Mouse (Mus musculus): ENCODE measurements around the gene Bpifb5.
A peak's percentile ranks its signal among the peaks of the same experiment; 100 is the strongest.
"Not testable (repeated sequence)": the region's sequence is repeated elsewhere in the genome, so short reads cannot be mapped to it uniquely, and the experiment has no call there.

The Bpifb5 gene

GRCm38 (mm10) chr2:154223265-154223916 is at the start of gene Bpifb5:
TSS of gene Bpifb5 (plus strand) at chr2:154223742.
- DNase-seq, result no peak

- DNase-seq, result not testable (repeated sequence)
Observed at GRCm38 (mm10) chr2:154181900-154182299, 41.6 kb upstream of the Bpifb5 start.

- DNase-seq, result not testable (repeated sequence)
Observed at GRCm38 (mm10) chr2:154183061-154183460, 40.5 kb upstream of the Bpifb5 start.

GRCm38 (mm10) chr2:154185319-154185718 is 38.2 kb upstream of the Bpifb5 start:
- DNase-seq, result no peak

- no peak for DNase-seq
Observed at GRCm38 (mm10) chr2:154185748-154186147, 37.8 kb upstream of the Bpifb5 start.

- no peak for DNase-seq
Observed at GRCm38 (mm10) chr2:154187468-154187867, 36.1 kb upstream of the Bpifb5 start.

- DNase-seq, result no peak
Observed at GRCm38 (mm10) chr2:154189877-154190434, 33.6 kb upstream of the Bpifb5 start.

- DNase-seq, result no peak
Observed at GRCm38 (mm10) chr2:154190546-154191258, 32.8 kb upstream of the Bpifb5 start, which contains the start of gene Bpifb1. TSS of gene Bpifb1 (plus strand) at chr2:154190818.

GRCm38 (mm10) chr2:154192141-154192540 is 31.4 kb upstream of the Bpifb5 start:
- no peak for DNase-seq

GRCm38 (mm10) chr2:154193071-154193470 is 30.5 kb upstream of the Bpifb5 start:
- no peak for DNase-seq

GRCm38 (mm10) chr2:154193994-154194504 is 29.5 kb upstream of the Bpifb5 start:
- DNase-seq, result no peak

- DNase-seq, result no peak
Observed at GRCm38 (mm10) chr2:154197036-154197435, 26.5 kb upstream of the Bpifb5 start.

- no peak for DNase-seq
Observed at GRCm38 (mm10) chr2:154204630-154205029, 18.9 kb upstream of the Bpifb5 start.

- no peak for DNase-seq
Observed at GRCm38 (mm10) chr2:154206908-154207307, 16.6 kb upstream of the Bpifb5 start.

- no peak for DNase-seq
Observed at GRCm38 (mm10) chr2:154209112-154209511, 14.4 kb upstream of the Bpifb5 start.

GRCm38 (mm10) chr2:154211121-154211520 is 12.4 kb upstream of the Bpifb5 start:
- DNase-seq, result no peak

- peak; percentile 68 for DNase-seq
Observed at GRCm38 (mm10) chr2:154211881-154212280, 11.7 kb upstream of the Bpifb5 start.

GRCm38 (mm10) chr2:154215191-154215590 is 8.4 kb upstream of the Bpifb5 start:
- DNase-seq, result peak; percentile 31

- DNase-seq, result no peak
Observed at GRCm38 (mm10) chr2:154219950-154220349, 3.6 kb upstream of the Bpifb5 start.

- DNase-seq, result no peak
Observed at GRCm38 (mm10) chr2:154223917-154224273, 353 bp downstream of the Bpifb5 start.

GRCm38 (mm10) chr2:154226991-154227390 is 3.4 kb downstream of the Bpifb5 start:
- no peak for DNase-seq

GRCm38 (mm10) chr2:154227830-154228229 is 4.3 kb downstream of the Bpifb5 start:
- no peak for DNase-seq

- DNase-seq, result no peak
Observed at GRCm38 (mm10) chr2:154233426-154233825, 9.9 kb downstream of the Bpifb5 start.

- no peak for DNase-seq
Observed at GRCm38 (mm10) chr2:154240771-154241170, 17.2 kb downstream of the Bpifb5 start.

All from right cerebral cortex, postnatal 25 days (tissue).